Mouse (Mus musculus): ENCODE results near the gene Ckm. TPM values are rescaled to one million over a fixed set of nuclear protein-coding genes. Genes with fewer than 3 reads are reported as not detected.

Gene Ckm
- total and polyA plus RNA-seq, 3 experiments, result not detected

GRCm38 (mm10) chr7:19362276-19362675 lies 42.3 kb upstream of the Ckm start (continued):
- TF ChIP-seq EP300 (IDR thresholded peaks at IDR 0.05; ENCODE audit: low read depth in 1 of 2, low read length in 2 of 2), result no peak

DNA sequence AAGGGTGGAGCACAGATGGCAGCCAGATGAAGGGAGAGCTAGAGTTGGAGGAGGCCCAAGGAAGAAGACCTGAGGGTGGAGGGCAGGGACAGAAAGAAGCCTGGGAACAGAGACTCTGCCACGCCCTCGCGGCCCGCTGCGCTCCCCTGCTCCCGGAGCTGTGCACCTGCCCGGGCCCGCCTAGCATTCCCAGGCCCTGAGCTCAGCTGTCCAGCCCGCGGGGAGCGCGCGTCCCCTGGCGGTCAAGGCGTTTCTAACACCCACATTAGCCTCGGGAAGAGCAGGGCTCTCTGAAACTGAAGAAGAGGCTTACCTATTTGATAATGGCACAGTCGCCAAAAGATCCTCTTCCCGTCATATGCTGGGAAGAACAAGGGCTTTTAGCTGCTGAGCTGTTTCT lies 40.7 kb upstream of the Ckm start:
- no peaks in the 10 kb centered on the region for H3K36me3 ChIP-seq (ENCODE audit: control insufficient read depth in 1 of 2, insufficient read depth in 2 of 2, low read length in 2 of 2)
- H3K79me2 ChIP-seq (ENCODE audit: control insufficient read depth, insufficient read depth, low read length, poor library complexity), result peaks cover 3% of the 10 kb centered on the region
- DNase-seq (ENCODE audit: low read depth, low spot score), result peak; percentile 51
- H3K9ac ChIP-seq (ENCODE audit: control insufficient read depth, low read depth, low read length, poor library complexity, severe bottlenecking), result no peak overlapping the region
- peaks cover 0 to 4% of the 10 kb centered on the region in 2 experiments; a peak in 2 of 4 replicates for H3K4me1 ChIP-seq (ENCODE audit: control insufficient read depth in 1 of 2, insufficient read depth in 2 of 2, low read length in 2 of 2)
- H3K4me3 ChIP-seq (ENCODE audit: control insufficient read depth in 1 of 2, insufficient read depth in 1 of 2, low read depth in 2 of 2, low read length in 2 of 2), result no peak overlapping the region
- no peaks in the 10 kb centered on the region for H3K27me3 ChIP-seq (ENCODE audit: control insufficient read depth in 1 of 2, insufficient read depth in 2 of 2, low read length in 2 of 2)
- no peaks in the 10 kb centered on the region for H3K9me3 ChIP-seq (replicated peaks; ENCODE audit: insufficient read depth, low read length)
- TF ChIP-seq RAD21 (IDR thresholded peaks at IDR 0.05; ENCODE audit: low read depth, low read length) (peak; percentile 48), SMC3 (IDR thresholded peaks at IDR 0.05; ENCODE audit: low read depth, low read length) (peak; percentile 40), BHLHE40 (IDR thresholded peaks at IDR 0.05; ENCODE audit: borderline replicate concordance, low read depth, low read length) (no peak), CTCF (IDR thresholded peaks at IDR 0.05 in 2 of 3, conservative IDR thresholded peaks at IDR 0.05 in 1 of 3; ENCODE audit: control insufficient read depth in 1 of 3, insufficient read depth in 1 of 3, low read depth in 2 of 3, low read length in 3 of 3, poor library complexity in 1 of 3, severe bottlenecking in 1 of 3) (peak; percentile 60 to 84 (median 67)), GABPA (IDR thresholded peaks at IDR 0.05; ENCODE audit: low read depth, low read length) (no peak)
- H3K27ac ChIP-seq (ENCODE audit: control insufficient read depth, low read depth, low read length), result no peak overlapping the region

GRCm38 (mm10) chr7:19365376-19365775 lies 39.2 kb upstream of the Ckm start:
- H3K9ac ChIP-seq (ENCODE audit: control insufficient read depth, low read depth, low read length, poor library complexity, severe bottlenecking), result no peak overlapping the region
- H3K4me3 ChIP-seq (ENCODE audit: control insufficient read depth in 1 of 2, insufficient read depth in 1 of 2, low read depth in 2 of 2, low read length in 2 of 2), result no peak overlapping the region
- H3K9me3 ChIP-seq (replicated peaks; ENCODE audit: insufficient read depth, low read length), result no peaks in the 10 kb centered on the region
- DNase-seq (ENCODE audit: low read depth, low spot score), result no peak
- no peak for TF ChIP-seq CHD1 (IDR thresholded peaks at IDR 0.05; ENCODE audit: low read depth, low read length)
- no peak for TF ChIP-seq CHD2 (IDR thresholded peaks at IDR 0.05; ENCODE audit: low read length)
- TF ChIP-seq POLR2AphosphoS5 (IDR thresholded peaks at IDR 0.05; ENCODE audit: borderline replicate concordance, low read depth, low read length), result no peak
- no peak for TF ChIP-seq TCF12 (IDR thresholded peaks at IDR 0.05; ENCODE audit: low read depth, low read length)
- TF ChIP-seq JUND (IDR thresholded peaks at IDR 0.05; ENCODE audit: low read depth, low read length), result no peak
- no peak for TF ChIP-seq ETS1 (IDR thresholded peaks at IDR 0.05; ENCODE audit: low read depth, low read length)
- no peak for TF ChIP-seq TBP (IDR thresholded peaks at IDR 0.05; ENCODE audit: low read depth, low read length)
- TF ChIP-seq MYC (IDR thresholded peaks at IDR 0.05; ENCODE audit: low read depth, low read length), result no peak
- no peak for TF ChIP-seq EP300 (IDR thresholded peaks at IDR 0.05; ENCODE audit: low read depth in 1 of 2, low read length in 2 of 2)
- TF ChIP-seq POLR2A (IDR thresholded peaks at IDR 0.05; ENCODE audit: control insufficient read depth in 1 of 2, insufficient read depth in 1 of 2, low read depth in 1 of 2, low read length in 2 of 2, poor library complexity in 1 of 2), result no peak
- no peak for TF ChIP-seq RAD21 (IDR thresholded peaks at IDR 0.05; ENCODE audit: low read depth, low read length)
- no peak for TF ChIP-seq NELFE (IDR thresholded peaks at IDR 0.05; ENCODE audit: low read depth, low read length)
- no peak for TF ChIP-seq USF1 (IDR thresholded peaks at IDR 0.05; ENCODE audit: low read depth, low read length)
- no peaks in the 10 kb centered on the region for H3K27me3 ChIP-seq (ENCODE audit: control insufficient read depth in 1 of 2, insufficient read depth in 2 of 2, low read length in 2 of 2)
- peaks cover 0 to 4% of the 10 kb centered on the region in 2 experiments; a peak in 2 of 4 replicates for H3K4me1 ChIP-seq (ENCODE audit: control insufficient read depth in 1 of 2, insufficient read depth in 2 of 2, low read length in 2 of 2)
- no peaks in the 10 kb centered on the region for H3K79me2 ChIP-seq (ENCODE audit: control insufficient read depth, insufficient read depth, low read length, poor library complexity)
- no peaks in the 10 kb centered on the region for H3K36me3 ChIP-seq (ENCODE audit: control insufficient read depth in 1 of 2, insufficient read depth in 2 of 2, low read length in 2 of 2)
- H3K27ac ChIP-seq (ENCODE audit: control insufficient read depth, low read depth, low read length), result no peak overlapping the region
